Mouse (Mus musculus) splenic B cell, adult 2 months (primary cell): Measurements from ENCODE around the gene Postn.

Experiments
- DNase-seq: peaks from one replicate; pipeline ENCODE4 v3.0.0-alpha.2; 2011; ENCODE audit warnings: low read depth, low spot score
- H3K27me3 ChIP-seq: 2 replicates; pipeline ENCODE4 v1.6.1; 2012; ENCODE audit warnings: mild to moderate bottlenecking, low read length, moderate library complexity, mixed read lengths; ENCODE audit not compliant: control insufficient read depth, poor library complexity, insufficient read depth, severe bottlenecking
- H3K36me3 ChIP-seq: 2 replicates; pipeline ENCODE4 v1.6.1; 2012; ENCODE audit warnings: mild to moderate bottlenecking, low read length, moderate library complexity, mixed read lengths; ENCODE audit not compliant: control insufficient read depth, poor library complexity, insufficient read depth, severe bottlenecking

The Postn gene

GRCm38 (mm10) chr3:54434571-54434970 is 73.7 kb downstream of the Postn start:
- Histone ChIP-seq H3K27me3 (no peaks in the 10 kb centered on the region), H3K36me3 (no peaks in the 10 kb centered on the region)
- DNase-seq = no peak

GRCm38 (mm10) chr3:54436373-54436964 is 75.6 kb downstream of the Postn start:
- Histone ChIP-seq H3K27me3 (no peaks in the 10 kb centered on the region), H3K36me3 (no peaks in the 10 kb centered on the region)
- DNase-seq = no peak
